In genomic region chr9:21137229-21137628, GRCm38 (mm10) we compare ENCODE assay signal across 8 mouse cellular contexts. TPM values are rescaled to one million over a fixed set of nuclear protein-coding genes. Genes with fewer than 3 reads are reported as not detected.
DNase-seq lines count a peak whose midpoint lies in the region; ATAC-seq and TF ChIP-seq lines count a peak whose summit lies in the region.

No protein-coding gene starts in this region.

- no peak overlapping the region for H3K4me3 ChIP-seq in forebrain, postnatal 0 days (ENCODE audit: low read depth, low read length)
- no peak overlapping the region for H3K4me3 ChIP-seq in spleen, adult 2 months (ENCODE audit: extremely low read depth, insufficient read depth, insufficient read length)

- no peak overlapping the region for H3K4me2 ChIP-seq in forebrain, postnatal 0 days (ENCODE audit: low read depth)

- WGBS in forebrain, postnatal 0 days, result 45% methylated on average over 3 of the region's 3 CpGs
- 48% methylated on average over 3 of the region's 3 CpGs for WGBS in large intestine, adult 2 months
- WGBS in spleen, adult 2 months, result 61% methylated on average over 3 of the region's 3 CpGs

- ATAC-seq in cerebellum, adult (ENCODE audit: insufficient number of reproducible peaks, low FRiP score, low TSS enrichment), result 0 out of 2 replicates have a peak, but pooled peaks have one; percentile 40
- ATAC-seq in forebrain, postnatal 0 days, result peak; percentile 42; the same call in 1 of the 2 replicates

- peaks cover 41% of the 10 kb centered on the region for H3K36me3 ChIP-seq in forebrain, postnatal 0 days (ENCODE audit: insufficient read depth)
- peaks cover 25% of the 10 kb centered on the region for H3K36me3 ChIP-seq in spleen, adult 2 months (ENCODE audit: control insufficient read depth, insufficient read depth, low read length)

- no peaks in the 10 kb centered on the region for H3K27me3 ChIP-seq in forebrain, postnatal 0 days (ENCODE audit: insufficient read depth, low read length)
- no peaks in the 10 kb centered on the region for H3K27me3 ChIP-seq in spleen, adult 2 months (ENCODE audit: control insufficient read depth, insufficient read depth, low read length)

- no peak overlapping the region for H3K27ac ChIP-seq in forebrain, postnatal 0 days (ENCODE audit: low read depth, low read length)
- H3K27ac ChIP-seq in spleen, adult 2 months (ENCODE audit: insufficient read depth, low read length), result no peak overlapping the region

- H3K4me1 ChIP-seq in forebrain, postnatal 0 days (ENCODE audit: insufficient read depth), result no peaks in the 10 kb centered on the region
- H3K4me1 ChIP-seq in spleen, adult 2 months (ENCODE audit: control insufficient read depth, insufficient read depth, insufficient read length), result peaks cover 31% of the 10 kb centered on the region

- TF ChIP-seq POLR2A in spleen, adult 2 months (IDR thresholded peaks at IDR 0.05; ENCODE audit: low read depth, low read length), result no peak

- no peak for DNase-seq in cerebellum, adult 9-11 months
- DNase-seq in CD4-positive helper T cell, adult 2 months (ENCODE audit: low read depth, low spot score), result peak; percentile 83
- DNase-seq in c-Kit-positive CD71-positive TER-119-negative erythroid progenitor cells, embryonic 14.5 days (ENCODE audit: low read depth), result peak; percentile 67
- DNase-seq in forebrain, postnatal 0 days, result peak; percentile 66
- DNase-seq in large intestine, adult 2 months (ENCODE audit: low read depth, low spot score), result peak; percentile 60
- DNase-seq in lung, postnatal 14 days, result peak; percentile 79
- peak; percentile 59 to 70 for DNase-seq in spleen, adult 2 months (ENCODE audit: low read depth in 1 of 2, low spot score in 2 of 2)

- H3K9me3 ChIP-seq in forebrain, postnatal 0 days (ENCODE audit: low read length), result no peaks in the 10 kb centered on the region

- TF ChIP-seq CTCF in forebrain, postnatal 0 days (IDR thresholded peaks at IDR 0.05; ENCODE audit: low read depth), result peak; percentile 78
- TF ChIP-seq CTCF in spleen, adult 2 months (IDR thresholded peaks at IDR 0.05; ENCODE audit: extremely low read depth, insufficient read depth, insufficient read length, insufficient replicate concordance), result peak; percentile 45; the same call in 1 of the 2 replicates

- no peak overlapping the region for H3K9ac ChIP-seq in forebrain, postnatal 0 days

RNA-seq across cellular contexts. Expression of gene Tyk2, which starts 6.2 kb away (rescaled TPM):
- 9.4 and 11.0 TPM in 2 replicates for total RNA-seq in forebrain, postnatal 0 days (2014; rRNA removed)
- 3.8 and 5.0 TPM in 2 replicates for polyA plus RNA-seq in forebrain, postnatal 0 days (2015; fragmentation: Nextera tagmentation; extraction: Ambion mirVana)
- polyA plus RNA-seq in large intestine, adult 2 months (2012; rRNA removed), result 22.6 and 32.3 TPM in 2 replicates
- polyA plus RNA-seq in spleen, adult 2 months (2012; rRNA removed), result 46.1 and 52.2 TPM in 2 replicates

RNA-seq across cellular contexts. Expression of gene Cdc37, which starts 12.6 kb away (rescaled TPM):
- 39.5 and 42.1 TPM in 2 replicates for total RNA-seq in forebrain, postnatal 0 days (2014; rRNA removed)
- 186 and 191 TPM in 2 replicates for polyA plus RNA-seq in forebrain, postnatal 0 days (2015; fragmentation: Nextera tagmentation; extraction: Ambion mirVana)
- 45.8 and 46.1 TPM in 2 replicates for polyA plus RNA-seq in large intestine, adult 2 months (2012; rRNA removed)
- 39.5 and 44.7 TPM in 2 replicates for polyA plus RNA-seq in spleen, adult 2 months (2012; rRNA removed)

RNA-seq across cellular contexts. Expression of gene Pde4a, which starts 28.3 kb away (rescaled TPM):
- total RNA-seq in forebrain, postnatal 0 days (2014; rRNA removed), result 19.8 and 20.0 TPM in 2 replicates
- polyA plus RNA-seq in forebrain, postnatal 0 days (2015; fragmentation: Nextera tagmentation; extraction: Ambion mirVana), result 26.2 and 41.6 TPM in 2 replicates
- polyA plus RNA-seq in large intestine, adult 2 months (2012; rRNA removed), result 2.8 and 3.9 TPM in 2 replicates
- polyA plus RNA-seq in spleen, adult 2 months (2012; rRNA removed), result 12.4 and 13.1 TPM in 2 replicates

RNA-seq across cellular contexts. Expression of gene Raver1, which starts 45.4 kb away (rescaled TPM):
- 24.5 and 40.3 TPM in 2 replicates for total RNA-seq in forebrain, postnatal 0 days (2014; rRNA removed)
- polyA plus RNA-seq in forebrain, postnatal 0 days (2015; fragmentation: Nextera tagmentation; extraction: Ambion mirVana), result 23.2 and 24.3 TPM in 2 replicates
- polyA plus RNA-seq in large intestine, adult 2 months (2012; rRNA removed), result 62.4 and 99.9 TPM in 2 replicates
- polyA plus RNA-seq in spleen, adult 2 months (2012; rRNA removed), result 77.9 and 93.1 TPM in 2 replicates

RNA-seq across cellular contexts. Expression of gene Gm38431, which starts 45.4 kb away (rescaled TPM):
- 0.43 and 3.4 TPM in 2 replicates for total RNA-seq in forebrain, postnatal 0 days (2014; rRNA removed)
- polyA plus RNA-seq in forebrain, postnatal 0 days (2015; fragmentation: Nextera tagmentation; extraction: Ambion mirVana), result 0.34 and 0.44 TPM in 2 replicates
- polyA plus RNA-seq in large intestine, adult 2 months (2012; rRNA removed), result 3.1 and 3.6 TPM in 2 replicates
- polyA plus RNA-seq in spleen, adult 2 months (2012; rRNA removed), result 5.2 and 18.8 TPM in 2 replicates
